Mouse (Mus musculus) CH12.LX (cell line): ENCODE data around the gene Cwh43.

Experiments used
- BHLHE40 ChIP-seq: IDR thresholded peaks from 2 replicates; pipeline ENCODE4 v1.6.1; 2011; ENCODE audit warnings: mild to moderate bottlenecking, low read depth, low read length, improper control_type of control experiment
- CTCF ChIP-seq, 2 experiments: IDR thresholded peaks in 1 of 2; conservative IDR thresholded peaks in 1 of 2; 2 replicates each; pipeline ENCODE4 v1.5.1; 2011 to 2012; ENCODE audit warnings: low read depth in 2 of 2, low read length in 2 of 2, improper control_type of control experiment in 1 of 2, inconsistent platforms in 1 of 2, mild to moderate bottlenecking in 1 of 2, moderate library complexity in 1 of 2
- GABPA ChIP-seq: IDR thresholded peaks from 2 replicates; pipeline ENCODE4 v1.6.1; 2012; ENCODE audit warnings: low read depth, low read length, improper control_type of control experiment, inconsistent platforms; ENCODE audit not compliant: insufficient replicate concordance
- MAZ ChIP-seq: IDR thresholded peaks from 2 replicates; pipeline ENCODE4 v1.6.1; 2012; ENCODE audit warnings: low read depth, mild to moderate bottlenecking, inconsistent platforms, low read length, improper control_type of control experiment, moderate library complexity
- MYC ChIP-seq: IDR thresholded peaks from 2 replicates; pipeline ENCODE4 v1.6.1; 2011; ENCODE audit warnings: low read depth, mild to moderate bottlenecking, improper control_type of control experiment, low read length
- NRF1 ChIP-seq: IDR thresholded peaks from 2 replicates; pipeline ENCODE4 v1.6.1; 2014; ENCODE audit warnings: low read depth, mild to moderate bottlenecking, inconsistent platforms, low read length, improper control_type of control experiment, moderate library complexity
- POLR2A ChIP-seq: IDR thresholded peaks from 2 replicates; pipeline ENCODE4 v1.6.1; 2011; ENCODE audit warnings: low read depth, mild to moderate bottlenecking, improper control_type of control experiment, low read length

DNA sequence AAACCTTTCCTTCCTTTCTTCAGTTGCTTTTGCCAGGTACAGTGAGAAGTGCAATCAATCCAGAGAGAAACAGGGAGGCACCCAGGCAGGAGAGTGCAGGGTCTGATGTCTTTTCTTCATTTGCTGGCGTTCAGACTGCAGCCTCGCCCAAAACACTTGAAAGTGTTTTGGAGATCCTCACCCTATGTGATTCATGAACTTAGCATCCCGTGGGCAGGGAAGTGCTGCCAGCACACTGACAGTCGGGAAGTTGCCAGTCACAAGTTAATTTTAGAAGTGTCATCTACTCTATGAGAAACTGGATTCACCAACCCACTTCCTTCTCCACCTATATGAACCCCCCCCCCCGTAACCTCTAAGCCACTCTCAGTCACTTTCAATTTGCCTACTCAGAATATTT is 4.5 kb upstream of the Cwh43 start:
- TF ChIP-seq CTCF (conservative IDR thresholded peaks at IDR 0.05 in 1 of 2, IDR thresholded peaks at IDR 0.05 in 1 of 2; ENCODE audit: low read depth in 2 of 2, low read length in 2 of 2) (no peak), BHLHE40 (no peak), POLR2A (no peak), MAZ (no peak), GABPA (no peak), NRF1 (no peak), MYC (no peak)
